Mouse (Mus musculus) CH12.LX (cell line): ENCODE results near the gene Ptprf.

Source experiments
- CTCF ChIP-seq, 2 experiments: IDR thresholded peaks in 1 of 2; conservative IDR thresholded peaks in 1 of 2; 2 replicates each; pipeline ENCODE4 v1.5.1; 2011 to 2012; ENCODE audit warnings: low read depth in 2 of 2, low read length in 2 of 2, improper control_type of control experiment in 1 of 2, inconsistent platforms in 1 of 2, mild to moderate bottlenecking in 1 of 2, moderate library complexity in 1 of 2
- EP300 ChIP-seq: IDR thresholded peaks from 2 replicates; pipeline ENCODE4 v1.6.1; 2011; ENCODE audit warnings: low read length, improper control_type of control experiment
- JUND ChIP-seq: conservative IDR thresholded peaks from 2 replicates; pipeline ENCODE4 v1.6.1; 2011; ENCODE audit warnings: low read depth, low read length, improper control_type of control experiment
- MAZ ChIP-seq: IDR thresholded peaks from 2 replicates; pipeline ENCODE4 v1.6.1; 2012; ENCODE audit warnings: low read depth, mild to moderate bottlenecking, inconsistent platforms, low read length, improper control_type of control experiment, moderate library complexity
- POLR2A ChIP-seq: IDR thresholded peaks from 2 replicates; pipeline ENCODE4 v1.6.1; 2011; ENCODE audit warnings: low read depth, mild to moderate bottlenecking, improper control_type of control experiment, low read length
- POLR2AphosphoS2 ChIP-seq: IDR thresholded peaks from 2 replicates; pipeline ENCODE4 v1.6.1; 2011; ENCODE audit warnings: low read depth, low read length, improper control_type of control experiment
- RCOR1 ChIP-seq: conservative IDR thresholded peaks from 2 replicates; pipeline ENCODE4 v1.6.1; 2012; ENCODE audit warnings: low read depth, mild to moderate bottlenecking, inconsistent platforms, low read length, improper control_type of control experiment
- TBP ChIP-seq: conservative IDR thresholded peaks from 2 replicates; pipeline ENCODE4 v1.6.1; 2011; ENCODE audit warnings: low read depth, low read length, improper control_type of control experiment
- USF1 ChIP-seq: IDR thresholded peaks from 2 replicates; pipeline ENCODE4 v1.6.1; 2014; ENCODE audit warnings: low read depth, mild to moderate bottlenecking, inconsistent platforms, low read length, improper control_type of control experiment
- ZKSCAN1 ChIP-seq: IDR thresholded peaks from 2 replicates; pipeline ENCODE4 v1.6.1; 2012; ENCODE audit warnings: low read depth, inconsistent platforms, low read length, improper control_type of control experiment, borderline replicate concordance
- ZNF384 ChIP-seq: IDR thresholded peaks from 2 replicates; pipeline ENCODE4 v1.6.1; 2012; ENCODE audit warnings: low read depth, low read length, improper control_type of control experiment, inconsistent platforms

DNA sequence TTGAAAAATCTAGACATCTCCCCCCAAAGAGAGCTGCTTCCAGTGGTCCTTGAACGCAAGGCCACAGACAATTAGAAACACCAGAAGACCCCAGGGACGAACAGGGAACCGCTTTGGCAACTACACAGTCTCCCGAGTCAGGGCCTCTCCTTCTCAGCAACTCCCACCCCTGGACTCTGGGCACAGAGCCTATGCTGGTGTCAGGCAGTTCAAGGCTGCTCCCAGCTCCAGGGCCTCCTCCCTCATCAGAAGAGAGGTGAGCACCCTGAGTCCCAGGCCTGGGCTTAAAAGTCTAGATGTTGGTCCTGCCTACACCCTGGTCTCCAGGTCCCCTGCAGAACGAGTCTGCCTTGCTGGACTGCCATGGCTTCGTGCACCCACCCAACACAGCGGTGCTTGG, 10.7 kb downstream of the Ptprf start:
- TF ChIP-seq EP300 (no peak), CTCF (conservative IDR thresholded peaks at IDR 0.05 in 1 of 2, IDR thresholded peaks at IDR 0.05 in 1 of 2; ENCODE audit: low read depth in 2 of 2, low read length in 2 of 2) (no peak), RCOR1 (no peak), ZNF384 (no peak), JUND (no peak), POLR2AphosphoS2 (no peak), POLR2A (no peak), ZKSCAN1 (no peak), USF1 (no peak), MAZ (no peak), TBP (no peak)
